Mouse (Mus musculus): ENCODE data around the gene Rhox4f.
"Not testable (repeated sequence)": the region's sequence is repeated elsewhere in the genome, so short reads cannot be mapped to it uniquely, and the experiment has no call there.

- TF ChIP-seq POLR2A, CTCF (IDR thresholded peaks at IDR 0.05; ENCODE audit: insufficient read depth, low read depth, low read length): not testable (repeated sequence)
Measured at GRCm38 (mm10) chrX:37607604-37608003, at the start of gene Rhox4f.
